Mouse (Mus musculus) lung, embryonic 16.5 days (tissue): ENCODE measurements around the gene Chst12. TPM values are rescaled to one million over a fixed set of nuclear protein-coding genes. Genes with fewer than 3 reads are reported as not detected.
"Not testable (repeated sequence)": the region's sequence is repeated elsewhere in the genome, so short reads cannot be mapped to it uniquely, and the experiment has no call there.

Source experiments
- ATAC-seq: fragments of 200-750 bp; cut with Nextera tagmentation; 2 replicates; pipeline ENCODE4 v1.8.0; 2017; ENCODE audit warnings: low read depth, mild to moderate bottlenecking, moderate library complexity
- H3K27ac ChIP-seq: fragments of 300-500 bp; sonication (generic); 2 replicates; pipeline ENCODE4 v1.5.1; 2014; ENCODE audit warnings: mild to moderate bottlenecking, control low read depth, low read length
- H3K27me3 ChIP-seq: fragments of 300-500 bp; sonication (generic); 2 replicates; pipeline ENCODE4 v1.6.1; 2014; ENCODE audit warnings: low read depth, low read length, mixed read lengths; ENCODE audit not compliant: control insufficient read depth, insufficient read depth
- H3K36me3 ChIP-seq: fragments of 300-500 bp; sonication (generic); 2 replicates; pipeline ENCODE4 v1.6.1; 2014; ENCODE audit warnings: low read length; ENCODE audit not compliant: control insufficient read depth, insufficient read depth
- H3K4me1 ChIP-seq: fragments of 300-500 bp; sonication (generic); replicated peaks from 2 replicates; pipeline ENCODE4 v1.6.1; 2014; ENCODE audit warnings: low read length, mixed read lengths; ENCODE audit not compliant: control insufficient read depth, insufficient read depth
- H3K4me2 ChIP-seq: fragments of 300-500 bp; sonication (generic); 2 replicates; pipeline ENCODE4 v1.6.1; 2014; ENCODE audit warnings: low read depth, low read length, control low read depth
- H3K4me3 ChIP-seq: fragments of 300-500 bp; sonication (generic); 2 replicates; pipeline ENCODE4 v1.5.1; 2014; ENCODE audit warnings: mild to moderate bottlenecking, low read length, control low read depth
- H3K9ac ChIP-seq: fragments of 300-500 bp; sonication (generic); 2 replicates; pipeline ENCODE4 v1.6.1; 2014; ENCODE audit warnings: low read length, control low read depth
- H3K9me3 ChIP-seq: fragments of 300-500 bp; sonication (generic); 2 replicates; pipeline ENCODE4 v1.6.1; 2016; ENCODE audit warnings: low read length; ENCODE audit not compliant: control insufficient read depth
- WGBS: fragments of 180-500 bp; shearing (Covaris S2); extraction: QIAGEN DNeasy Blood & Tissue Kit; methylation state at CpG from one replicate; pipeline ENCODE4 v1.1.7; 2014; 5-methylcytosine and 5-hydroxymethylcytosine counted together
- polyA plus RNA-seq: library from polyadenylated mRNA; unstranded; fragments of >200 nt; fragmentation: Nextera tagmentation; extraction: Ambion mirVana; gene quantifications from 2 replicates; pipeline ENCODE4 v1.2.1, GENCODE M21; 2015

The Chst12 gene
- polyA plus RNA-seq, result 20.7 and 23.0 TPM in 2 replicates

DNA sequence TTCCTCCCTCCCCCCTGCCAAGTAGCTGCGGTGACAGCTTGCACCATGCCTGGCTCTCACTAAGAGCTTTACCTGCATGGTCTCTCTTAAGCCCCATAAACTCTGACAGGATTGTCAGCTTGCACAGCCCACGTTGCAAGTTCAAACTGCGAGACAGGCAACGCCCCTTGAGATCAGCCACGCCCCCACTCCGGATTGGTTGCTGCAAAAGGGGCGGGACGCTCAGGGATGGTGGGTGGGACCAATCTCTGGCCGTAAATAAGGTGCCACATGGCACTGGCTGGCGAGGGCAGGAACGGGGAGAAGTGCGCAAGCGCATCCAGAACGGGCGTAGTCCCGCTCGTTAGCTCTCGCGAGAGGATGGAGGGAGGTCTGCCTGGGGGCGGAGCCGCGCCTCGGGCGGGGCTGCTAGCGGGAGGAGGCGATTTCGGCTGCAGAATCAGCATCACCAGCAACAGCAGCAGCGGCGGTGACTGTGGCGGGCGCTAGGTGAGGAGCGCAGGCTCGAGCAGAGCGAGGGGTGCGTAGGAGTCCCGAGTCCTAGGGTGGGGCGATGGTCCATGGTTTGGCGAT, at the start of gene Chst12:
Chst12 (plus strand) TSS at position 343 of the 573 bp plus-strand sequence.
- H3K36me3 ChIP-seq, result no peaks in the 10 kb centered on the region
- H3K4me1 ChIP-seq, result peaks cover 46% of the 10 kb centered on the region
- ATAC-seq, result peak; percentile 97
- peak within 1 kb of the TSS; percentile 66 for H3K27ac ChIP-seq
- H3K27me3 ChIP-seq, result no peaks in the 10 kb centered on the region
- peak within 1 kb of the TSS; percentile 80 for H3K4me3 ChIP-seq
- H3K9ac ChIP-seq, result peak within 1 kb of the TSS; percentile 75
- WGBS, result under 1% methylated on average over 38 of the region's 38 CpGs
- H3K9me3 ChIP-seq, result no peaks in the 10 kb centered on the region
- peak within 1 kb of the TSS; percentile 95 for H3K4me2 ChIP-seq

DNA sequence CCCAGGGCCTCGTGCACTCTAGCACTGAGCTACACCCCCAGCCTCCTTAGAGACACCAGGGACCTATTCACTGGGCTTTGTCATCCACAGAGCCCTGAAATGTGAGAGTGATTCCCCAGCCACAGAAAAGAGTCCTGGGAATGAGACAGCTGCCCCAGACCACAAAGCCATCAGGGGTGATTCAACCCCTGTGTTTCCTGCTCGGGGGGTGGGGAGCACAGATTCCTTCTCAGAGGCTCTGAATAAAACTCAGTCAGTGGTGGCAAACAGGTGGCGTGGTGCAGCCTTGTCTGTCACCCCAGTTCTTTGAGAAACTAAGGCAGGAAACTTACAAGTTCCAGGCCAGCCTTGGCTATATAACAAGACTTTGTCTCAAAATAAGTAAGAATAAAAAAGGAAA, 43.9 kb upstream of the Chst12 start:
- no peak overlapping the region for H3K4me2 ChIP-seq
- H3K9ac ChIP-seq, result no peak overlapping the region
- no peak for ATAC-seq
- no peak overlapping the region for H3K27ac ChIP-seq
- WGBS, result 70% methylated on average over 3 of the region's 3 CpGs
- no peak overlapping the region for H3K4me3 ChIP-seq
- H3K9me3 ChIP-seq, result peaks cover 3% of the 10 kb centered on the region; the same call in 1 of the 2 replicates
- H3K36me3 ChIP-seq, result no peaks in the 10 kb centered on the region
- H3K4me1 ChIP-seq, result no peaks in the 10 kb centered on the region
- no peaks in the 10 kb centered on the region for H3K27me3 ChIP-seq

DNA sequence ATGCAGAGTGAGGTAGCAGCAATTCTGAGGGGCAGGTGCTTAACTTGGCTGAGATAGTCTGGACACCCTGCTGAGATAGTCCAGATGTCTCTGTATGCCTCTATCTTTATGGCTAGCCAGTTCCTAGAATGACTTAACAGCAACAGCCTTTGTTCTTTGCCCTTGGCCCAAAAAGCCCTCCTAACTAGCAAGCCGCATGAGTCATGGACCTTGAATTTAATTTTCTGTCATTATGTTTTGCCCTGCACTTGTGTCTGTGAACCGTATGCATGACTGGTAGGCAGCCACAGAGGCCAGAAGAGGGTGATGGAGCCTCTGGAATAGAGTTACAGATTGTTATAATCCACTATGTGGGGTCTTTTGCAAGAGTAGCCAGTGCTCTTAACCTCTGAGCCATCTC, 42.2 kb upstream of the Chst12 start:
- ATAC-seq, H3K9me3 ChIP-seq, H3K27me3 ChIP-seq, H3K4me3 ChIP-seq, H3K4me1 ChIP-seq, H3K27ac ChIP-seq, H3K9ac ChIP-seq, H3K36me3 ChIP-seq, H3K4me2 ChIP-seq: not testable (repeated sequence)
- WGBS, result 80% methylated on average over 2 of the region's 2 CpGs

DNA sequence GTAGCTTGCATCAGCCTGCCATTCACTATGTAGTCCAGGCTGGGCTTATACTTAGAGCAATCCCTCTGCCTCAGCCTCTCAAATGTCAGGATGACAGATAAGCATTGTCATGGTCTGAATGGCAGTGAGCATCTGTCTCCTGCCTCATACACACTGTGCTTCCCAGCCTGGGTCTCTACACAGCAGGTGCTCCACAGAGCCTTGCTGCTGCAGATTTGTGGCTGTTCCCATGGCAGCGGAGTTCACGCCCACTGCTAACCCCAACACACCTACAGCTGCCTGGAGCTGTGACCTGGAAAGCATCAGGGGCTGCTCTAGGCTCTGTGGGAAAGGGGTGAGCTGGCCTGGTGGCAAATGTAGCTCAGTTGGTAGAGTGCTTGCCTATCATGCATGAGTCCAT, 40.4 kb upstream of the Chst12 start:
- H3K4me1 ChIP-seq, result no peaks in the 10 kb centered on the region
- no peaks in the 10 kb centered on the region for H3K27me3 ChIP-seq
- 80% methylated on average over 2 of the region's 2 CpGs for WGBS
- ATAC-seq, result no peak
- H3K9me3 ChIP-seq, result peaks cover 3% of the 10 kb centered on the region; the same call in 1 of the 2 replicates
- H3K9ac ChIP-seq, result no peak overlapping the region
- H3K4me3 ChIP-seq, result no peak overlapping the region
- H3K4me2 ChIP-seq, result no peak overlapping the region
- no peak overlapping the region for H3K27ac ChIP-seq
- no peaks in the 10 kb centered on the region for H3K36me3 ChIP-seq

DNA sequence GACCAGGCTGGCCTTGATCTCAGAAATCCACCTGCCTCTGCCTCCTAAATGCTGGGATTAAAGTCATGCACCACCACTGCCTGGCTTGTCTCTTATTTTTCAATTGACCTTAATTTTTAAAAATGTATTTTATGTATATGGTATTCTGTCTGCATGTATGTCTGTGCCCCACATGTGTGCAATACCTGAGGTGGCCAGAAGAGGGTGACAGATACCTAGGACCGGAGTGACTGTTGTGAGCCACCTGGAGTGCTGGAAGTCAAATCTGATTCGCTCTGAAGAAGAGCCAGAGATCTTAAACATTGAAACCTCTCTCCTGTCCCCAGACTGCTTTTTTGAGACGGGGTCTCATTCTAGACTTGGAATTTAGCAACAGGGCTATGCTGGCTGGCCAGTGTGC, 33.0 kb upstream of the Chst12 start:
- H3K4me1 ChIP-seq, result no peaks in the 10 kb centered on the region
- 70% methylated on average over 3 of the region's 3 CpGs for WGBS
- H3K36me3 ChIP-seq, result no peaks in the 10 kb centered on the region
- H3K27ac ChIP-seq, result no peak overlapping the region
- peaks cover 3% of the 10 kb centered on the region; the same call in 1 of the 2 replicates for H3K9me3 ChIP-seq
- ATAC-seq, result no peak
- no peak overlapping the region for H3K4me3 ChIP-seq
- H3K9ac ChIP-seq, result no peak overlapping the region
- no peak overlapping the region for H3K4me2 ChIP-seq
- no peaks in the 10 kb centered on the region for H3K27me3 ChIP-seq

DNA sequence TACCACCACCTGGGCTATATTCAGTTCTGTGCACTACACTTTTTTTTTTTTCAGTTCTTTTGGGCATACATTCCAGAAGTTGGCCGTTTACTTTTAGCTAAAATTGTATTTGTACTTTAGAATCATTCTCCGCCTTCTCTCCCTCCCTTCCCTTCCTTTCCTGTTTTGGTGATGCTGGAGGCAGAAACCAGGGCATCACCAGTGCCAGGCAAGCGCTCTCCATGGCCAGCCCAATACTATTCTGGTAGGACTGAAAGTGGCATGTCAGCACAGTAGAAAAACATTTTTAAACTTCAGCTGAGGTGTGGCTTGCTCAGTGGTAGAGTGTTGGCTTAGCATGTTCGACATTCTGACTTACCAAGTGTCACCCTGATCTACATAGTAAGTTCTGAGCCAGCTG, 23.9 kb upstream of the Chst12 start:
- Histone ChIP-seq H3K27ac (no peak overlapping the region), H3K4me3 (no peak overlapping the region), H3K4me1 (no peaks in the 10 kb centered on the region), H3K9ac (no peak overlapping the region), H3K36me3 (no peaks in the 10 kb centered on the region), H3K9me3 (no peaks in the 10 kb centered on the region; the same call in 1 of the 2 replicates), H3K4me2 (no peak overlapping the region), H3K27me3 (no peaks in the 10 kb centered on the region)
- no peak for ATAC-seq
- WGBS, result 55% methylated on average over 4 of the region's 4 CpGs

DNA sequence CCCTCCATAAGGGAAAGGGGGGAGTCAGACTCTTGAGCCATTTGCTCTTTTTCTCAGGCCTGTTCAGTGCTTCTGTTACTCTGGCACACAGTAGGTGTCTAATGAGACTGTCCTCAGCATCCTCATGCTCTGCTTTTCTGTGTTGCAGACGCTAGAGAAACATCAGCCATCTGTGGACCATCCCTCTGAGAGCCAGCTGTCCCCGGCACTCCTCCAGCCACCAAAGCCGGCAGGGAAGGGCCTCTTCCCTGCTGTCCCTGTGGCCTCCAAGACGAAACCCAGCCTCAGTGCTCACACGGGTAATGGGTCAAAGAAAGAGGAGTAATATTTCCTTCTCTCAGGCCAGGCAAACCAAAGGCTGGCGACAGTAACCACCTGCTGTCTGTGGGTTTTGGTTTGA, 14.2 kb upstream of the Chst12 start:
- Histone ChIP-seq H3K4me3 (no peak overlapping the region), H3K4me2 (no peak overlapping the region), H3K9me3 (no peaks in the 10 kb centered on the region), H3K27me3 (no peaks in the 10 kb centered on the region), H3K9ac (no peak overlapping the region), H3K4me1 (no peaks in the 10 kb centered on the region), H3K27ac (no peak overlapping the region), H3K36me3 (no peaks in the 10 kb centered on the region)
- ATAC-seq, result no peak
- 60% methylated on average over 6 of the region's 6 CpGs for WGBS

DNA sequence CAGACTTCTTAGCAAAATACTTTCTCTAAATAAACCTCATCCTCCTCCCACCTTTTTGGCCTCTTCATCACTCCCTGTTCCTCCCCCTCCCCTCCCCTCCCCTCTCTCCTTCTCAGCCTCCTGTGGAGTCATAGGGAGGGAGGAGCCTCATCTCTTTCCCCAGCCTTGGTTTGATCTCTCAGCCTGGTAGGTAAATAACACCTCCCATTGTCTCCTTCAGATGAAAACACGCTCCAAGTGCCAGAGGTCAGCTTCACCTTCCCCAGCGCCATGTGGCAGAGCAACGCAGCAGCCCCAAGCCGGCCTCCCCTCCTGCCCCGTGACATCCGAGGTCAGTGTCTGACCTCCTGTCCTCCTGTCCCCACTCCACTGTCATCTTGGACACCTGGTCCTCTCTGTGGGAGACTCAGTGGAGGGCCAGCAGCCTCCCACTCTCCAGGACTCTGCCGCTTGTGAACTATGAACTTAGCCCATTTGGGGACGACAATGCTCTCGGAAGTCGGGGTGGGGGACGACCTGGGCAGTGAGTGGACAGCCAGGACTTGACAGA, 12.6 kb upstream of the Chst12 start:
- no peak overlapping the region for H3K4me2 ChIP-seq
- ATAC-seq, result no peak
- H3K27ac ChIP-seq, result no peak overlapping the region
- 11% methylated on average over 11 of the region's 11 CpGs for WGBS
- no peak overlapping the region for H3K9ac ChIP-seq
- no peaks in the 10 kb centered on the region for H3K4me1 ChIP-seq
- H3K4me3 ChIP-seq, result no peak overlapping the region
- no peaks in the 10 kb centered on the region for H3K27me3 ChIP-seq
- H3K9me3 ChIP-seq, result no peaks in the 10 kb centered on the region
- H3K36me3 ChIP-seq, result no peaks in the 10 kb centered on the region

DNA sequence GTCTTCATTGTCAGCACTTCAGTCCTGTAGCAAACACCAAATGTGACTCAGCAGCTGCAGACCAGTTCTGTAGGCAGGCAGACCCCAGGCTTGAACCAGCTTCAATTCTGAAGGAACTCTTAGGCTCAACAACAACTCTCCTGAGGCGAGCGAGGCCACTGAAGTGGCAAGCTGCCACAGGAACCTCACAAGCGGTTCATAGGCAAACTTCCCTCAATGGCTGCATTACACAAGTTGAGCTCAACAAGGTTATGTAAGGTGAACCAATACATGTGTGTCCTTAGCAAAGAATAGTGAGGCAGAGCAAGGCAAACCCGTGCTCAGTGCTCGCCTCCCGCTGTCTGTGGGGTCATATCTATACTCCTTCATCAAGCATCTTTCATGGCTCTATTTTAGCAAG, 7.2 kb upstream of the Chst12 start:
- Histone ChIP-seq H3K4me2 (no peak overlapping the region), H3K27ac (no peak overlapping the region), H3K36me3 (no peaks in the 10 kb centered on the region), H3K9ac (no peak overlapping the region), H3K4me3 (no peak overlapping the region), H3K27me3 (no peaks in the 10 kb centered on the region), H3K4me1 (peaks cover 8% of the 10 kb centered on the region), H3K9me3 (no peaks in the 10 kb centered on the region)
- 68% methylated on average over 6 of the region's 6 CpGs for WGBS
- no peak for ATAC-seq
